Mouse (Mus musculus) MEL (cell line): ENCODE results near the gene Dlgap1. TPM values are rescaled to one million over a fixed set of nuclear protein-coding genes. Genes with fewer than 3 reads are reported as not detected.

Source experiments
- DNase-seq: peaks from one replicate; pipeline ENCODE4 v3.0.0; 2011; ENCODE audit warnings: low read depth, low spot score
- H3K27ac ChIP-seq: 2 replicates; pipeline ENCODE4 v1.5.1; 2012; ENCODE audit warnings: low read depth, mild to moderate bottlenecking, control low read depth, low read length, moderate library complexity; ENCODE audit not compliant: control insufficient read depth
- H3K27me3 ChIP-seq, 2 experiments: fragments of 150-350 bp in 1 of 2; sonication (generic) in 1 of 2; 2 replicates each; pipeline ENCODE4 v1.6.1; 2012; ENCODE audit warnings: low read length in 2 of 2, mild to moderate bottlenecking in 2 of 2, improper control_type of control experiment in 1 of 2, moderate library complexity in 1 of 2; ENCODE audit not compliant: insufficient read depth in 2 of 2, control insufficient read depth in 1 of 2
- H3K36me3 ChIP-seq, 2 experiments: 2 replicates each; pipeline ENCODE4 v1.6.1; 2012 to 2014; ENCODE audit warnings: low read length in 2 of 2, improper control_type of control experiment in 1 of 2, inconsistent platforms in 1 of 2, mild to moderate bottlenecking in 1 of 2; ENCODE audit not compliant: insufficient read depth in 2 of 2, control insufficient read depth in 1 of 2
- H3K4me1 ChIP-seq, 2 experiments: fragments of 150-350 bp in 1 of 2; sonication (generic) in 1 of 2; 2 replicates each; pipeline ENCODE4 v1.6.1; 2012; ENCODE audit warnings: low read length in 2 of 2, improper control_type of control experiment in 1 of 2, mild to moderate bottlenecking in 1 of 2; ENCODE audit not compliant: insufficient read depth in 2 of 2, control insufficient read depth in 1 of 2
- H3K4me3 ChIP-seq, 2 experiments: fragments of 150-350 bp in 1 of 2; sonication (generic) in 1 of 2; 2 replicates each; pipeline ENCODE4 v1.5.1; 2012; ENCODE audit warnings: low read depth in 2 of 2, low read length in 2 of 2, mild to moderate bottlenecking in 2 of 2, moderate library complexity in 2 of 2, control low read depth in 1 of 2, improper control_type of control experiment in 1 of 2; ENCODE audit not compliant: control insufficient read depth in 1 of 2, insufficient read depth in 1 of 2
- H3K79me2 ChIP-seq: 2 replicates; pipeline ENCODE4 v1.6.1; 2012; ENCODE audit warnings: mild to moderate bottlenecking, low read length, moderate library complexity; ENCODE audit not compliant: control insufficient read depth, poor library complexity, insufficient read depth
- H3K9ac ChIP-seq: 2 replicates; pipeline ENCODE4 v1.6.1; 2012; ENCODE audit warnings: low read depth, mild to moderate bottlenecking, control low read depth, low read length, moderate library complexity; ENCODE audit not compliant: control insufficient read depth, poor library complexity, severe bottlenecking
- H3K9me3 ChIP-seq: fragments of 150-350 bp; sonication (generic); replicated peaks from 2 replicates; pipeline ENCODE4 v1.6.1; 2012; ENCODE audit warnings: mild to moderate bottlenecking, low read length, improper control_type of control experiment, moderate library complexity; ENCODE audit not compliant: insufficient read depth
- BHLHE40 ChIP-seq: IDR thresholded peaks from 2 replicates; pipeline ENCODE4 v1.6.1; 2012; ENCODE audit warnings: low read depth, mild to moderate bottlenecking, inconsistent platforms, low read length, improper control_type of control experiment, borderline replicate concordance
- CHD2 ChIP-seq: IDR thresholded peaks from 2 replicates; pipeline ENCODE4 v1.6.1; 2011; ENCODE audit warnings: low read length, improper control_type of control experiment
- CTCF ChIP-seq, 3 experiments: IDR thresholded peaks in 2 of 3; conservative IDR thresholded peaks in 1 of 3; 2 replicates each; pipeline ENCODE4 v1.5.1; 2011 to 2012; ENCODE audit warnings: low read length in 3 of 3, low read depth in 2 of 3, mild to moderate bottlenecking in 2 of 3, improper control_type of control experiment in 1 of 3, inconsistent platforms in 1 of 3, mixed read lengths in 1 of 3, moderate library complexity in 1 of 3; ENCODE audit not compliant: control insufficient read depth in 1 of 3, insufficient read depth in 1 of 3, poor library complexity in 1 of 3, severe bottlenecking in 1 of 3
- E2F4 ChIP-seq: IDR thresholded peaks from 2 replicates; pipeline ENCODE4 v1.6.1; 2011; ENCODE audit warnings: low read depth, low read length, improper control_type of control experiment, borderline replicate concordance
- ELF1 ChIP-seq: IDR thresholded peaks from 2 replicates; pipeline ENCODE4 v1.6.1; 2014; ENCODE audit warnings: low read depth, mild to moderate bottlenecking, inconsistent platforms, low read length, improper control_type of control experiment, moderate library complexity
- ETS1 ChIP-seq: IDR thresholded peaks from 2 replicates; pipeline ENCODE4 v1.6.1; 2012; ENCODE audit warnings: low read depth, mild to moderate bottlenecking, inconsistent platforms, low read length, improper control_type of control experiment, moderate library complexity
- KAT2A ChIP-seq: conservative IDR thresholded peaks from 2 replicates; pipeline ENCODE4 v1.6.1; 2012; ENCODE audit warnings: low read depth, low read length, improper control_type of control experiment, inconsistent platforms
- MAX ChIP-seq: IDR thresholded peaks from 2 replicates; pipeline ENCODE4 v1.6.1; 2011; ENCODE audit warnings: low read length, improper control_type of control experiment
- MAZ ChIP-seq: IDR thresholded peaks from 2 replicates; pipeline ENCODE4 v1.6.1; 2012; ENCODE audit warnings: low read depth, mild to moderate bottlenecking, inconsistent platforms, low read length, improper control_type of control experiment
- MEF2A ChIP-seq: IDR thresholded peaks from 2 replicates; pipeline ENCODE4 v1.6.1; 2014; ENCODE audit warnings: low read depth, mild to moderate bottlenecking, inconsistent platforms, low read length, improper control_type of control experiment; ENCODE audit not compliant: poor library complexity, insufficient replicate concordance, severe bottlenecking; ENCODE audit errors: extremely low read depth
- MXI1 ChIP-seq: IDR thresholded peaks from 2 replicates; pipeline ENCODE4 v1.6.1; 2011; ENCODE audit warnings: mild to moderate bottlenecking, low read depth, low read length, improper control_type of control experiment
- NRF1 ChIP-seq: IDR thresholded peaks from 2 replicates; pipeline ENCODE4 v1.6.1; 2014; ENCODE audit warnings: low read depth, mild to moderate bottlenecking, inconsistent platforms, low read length, improper control_type of control experiment, moderate library complexity; ENCODE audit not compliant: poor library complexity, insufficient read depth, severe bottlenecking
- POLR2AphosphoS5 ChIP-seq: IDR thresholded peaks from 2 replicates; pipeline ENCODE4 v1.6.1; 2012; ENCODE audit warnings: low read depth, borderline replicate concordance, mild to moderate bottlenecking, inconsistent platforms, low read length, moderate library complexity, mixed read lengths
- RAD21 ChIP-seq: IDR thresholded peaks from 2 replicates; pipeline ENCODE4 v1.6.1; 2011; ENCODE audit warnings: mild to moderate bottlenecking, low read depth, low read length, improper control_type of control experiment
- RCOR1 ChIP-seq: IDR thresholded peaks from 2 replicates; pipeline ENCODE4 v1.6.1; 2012; ENCODE audit warnings: low read depth, mild to moderate bottlenecking, inconsistent platforms, low read length, improper control_type of control experiment
- SIN3A ChIP-seq: IDR thresholded peaks from 2 replicates; pipeline ENCODE4 v1.6.1; 2012; ENCODE audit warnings: low read length, improper control_type of control experiment, inconsistent platforms
- UBTF ChIP-seq: IDR thresholded peaks from 2 replicates; pipeline ENCODE4 v1.6.1; 2012; ENCODE audit warnings: low read depth, mild to moderate bottlenecking, inconsistent platforms, low read length, improper control_type of control experiment, moderate library complexity, borderline replicate concordance; ENCODE audit not compliant: insufficient read depth
- ZNF384 ChIP-seq: IDR thresholded peaks from 2 replicates; pipeline ENCODE4 v1.6.1; 2012; ENCODE audit warnings: low read depth, mild to moderate bottlenecking, inconsistent platforms, low read length, improper control_type of control experiment
- polyA plus RNA-seq, 2 experiments: library from polyadenylated mRNA; stranded (reverse) in 1 of 2; unstranded in 1 of 2; fragments of >175 nt in 1 of 2; fragments of >200 nt in 1 of 2; gene quantifications; 2 replicates each; pipeline versions ENCODE4 v1.2.1 to v1.2.4; 2012; ENCODE audit warnings: low replicate concordance in 2 of 2, low read depth in 1 of 2; ENCODE audit not compliant: insufficient read length in 2 of 2, insufficient read depth in 1 of 2, missing spikeins in 1 of 2
- total RNA-seq: library from RNA; depleted of rRNA; stranded (reverse); fragments of 300-350 nt; gene quantifications from 2 replicates; pipeline ENCODE4 v1.2.3, GENCODE M21; 2012

The Dlgap1 gene
- total and polyA plus RNA-seq, 3 experiments = 0.06 TPM; not detected in 2

GRCm38 (mm10) chr17:70663992-70664391 lies 695.1 kb downstream of the Dlgap1 start:
- H3K9me3 ChIP-seq = no peaks in the 10 kb centered on the region
- H3K36me3 ChIP-seq = no peaks in the 10 kb centered on the region
- TF ChIP-seq CTCF (IDR thresholded peaks at IDR 0.05 in 2 of 3, conservative IDR thresholded peaks at IDR 0.05 in 1 of 3; ENCODE audit: control insufficient read depth in 1 of 3, insufficient read depth in 1 of 3, low read depth in 2 of 3, low read length in 3 of 3, poor library complexity in 1 of 3, severe bottlenecking in 1 of 3) = no peak
- TF ChIP-seq POLR2AphosphoS5 = no peak
- TF ChIP-seq ELF1 = no peak
- H3K27ac ChIP-seq = no peak overlapping the region
- no peaks in the 10 kb centered on the region for H3K79me2 ChIP-seq
- no peak overlapping the region for H3K9ac ChIP-seq
- H3K27me3 ChIP-seq = no peaks in the 10 kb centered on the region
- no peak for DNase-seq
- H3K4me3 ChIP-seq = no peak overlapping the region
- no peaks in the 10 kb centered on the region for H3K4me1 ChIP-seq

GRCm38 (mm10) chr17:70664484-70665040 lies 695.7 kb downstream of the Dlgap1 start:
- H3K36me3 ChIP-seq = no peaks in the 10 kb centered on the region
- TF ChIP-seq BHLHE40 = no peak
- TF ChIP-seq UBTF = no peak
- no peak for TF ChIP-seq SIN3A
- no peak for TF ChIP-seq MXI1
- no peak for TF ChIP-seq MEF2A
- no peak for TF ChIP-seq CHD2
- no peak for TF ChIP-seq E2F4
- TF ChIP-seq RAD21 = no peak
- no peak for TF ChIP-seq ETS1
- no peak for TF ChIP-seq RCOR1
- no peak for TF ChIP-seq KAT2A
- no peak for TF ChIP-seq ZNF384
- TF ChIP-seq NRF1 = no peak
- no peak for TF ChIP-seq MAX
- no peak for TF ChIP-seq MAZ
- no peak for TF ChIP-seq CTCF (IDR thresholded peaks at IDR 0.05 in 2 of 3, conservative IDR thresholded peaks at IDR 0.05 in 1 of 3; ENCODE audit: control insufficient read depth in 1 of 3, insufficient read depth in 1 of 3, low read depth in 2 of 3, low read length in 3 of 3, poor library complexity in 1 of 3, severe bottlenecking in 1 of 3)
- no peaks in the 10 kb centered on the region for H3K27me3 ChIP-seq
- H3K9me3 ChIP-seq = no peaks in the 10 kb centered on the region
- H3K4me3 ChIP-seq = no peak overlapping the region
- H3K79me2 ChIP-seq = no peaks in the 10 kb centered on the region
- no peak for DNase-seq
- H3K4me1 ChIP-seq = no peaks in the 10 kb centered on the region
- H3K9ac ChIP-seq = no peak overlapping the region
- no peak overlapping the region for H3K27ac ChIP-seq
